Mouse (Mus musculus) CH12.LX (cell line): ENCODE data around the gene Ncaph2.

ENCODE experiments used
- ETS1 ChIP-seq: conservative IDR thresholded peaks from 2 replicates; pipeline ENCODE4 v1.6.1; 2012; ENCODE audit warnings: low read depth, mild to moderate bottlenecking, inconsistent platforms, low read length, improper control_type of control experiment, moderate library complexity
- POLR2A ChIP-seq: IDR thresholded peaks from 2 replicates; pipeline ENCODE4 v1.6.1; 2011; ENCODE audit warnings: low read depth, mild to moderate bottlenecking, improper control_type of control experiment, low read length
- RCOR1 ChIP-seq: conservative IDR thresholded peaks from 2 replicates; pipeline ENCODE4 v1.6.1; 2012; ENCODE audit warnings: low read depth, mild to moderate bottlenecking, inconsistent platforms, low read length, improper control_type of control experiment
- USF1 ChIP-seq: IDR thresholded peaks from 2 replicates; pipeline ENCODE4 v1.6.1; 2014; ENCODE audit warnings: low read depth, mild to moderate bottlenecking, inconsistent platforms, low read length, improper control_type of control experiment

DNA sequence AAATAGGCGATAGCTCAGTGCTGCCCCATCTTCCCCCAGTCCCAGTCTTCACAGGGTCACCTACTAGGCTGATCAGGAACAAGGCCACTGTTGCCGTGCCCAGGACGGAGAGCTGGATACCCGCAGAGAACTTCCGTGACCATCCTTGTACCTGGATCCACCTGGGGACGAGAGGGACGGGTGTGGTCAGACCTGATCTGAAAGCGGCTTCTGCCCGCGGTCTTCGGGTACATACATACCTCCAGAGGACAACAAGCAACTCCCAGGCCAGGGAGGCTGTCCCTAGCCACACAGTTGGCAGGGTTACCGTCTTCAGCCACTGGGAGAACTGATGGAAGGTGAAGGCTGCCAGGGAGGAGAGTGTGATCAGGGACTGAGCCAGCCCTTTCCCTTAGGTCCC lies 2.7 kb upstream of the Ncaph2 start:
- TF ChIP-seq USF1 (no peak), POLR2A (no peak), RCOR1 (no peak), ETS1 (no peak)
